Mouse (Mus musculus): ENCODE results near the gene Ccdc180. TPM values are rescaled to one million over a fixed set of nuclear protein-coding genes. Genes with fewer than 3 reads are reported as not detected.

The Ccdc180 gene
- polyA plus RNA-seq, 1 experiment from 2014 or later: 1.4 TPM

DNA sequence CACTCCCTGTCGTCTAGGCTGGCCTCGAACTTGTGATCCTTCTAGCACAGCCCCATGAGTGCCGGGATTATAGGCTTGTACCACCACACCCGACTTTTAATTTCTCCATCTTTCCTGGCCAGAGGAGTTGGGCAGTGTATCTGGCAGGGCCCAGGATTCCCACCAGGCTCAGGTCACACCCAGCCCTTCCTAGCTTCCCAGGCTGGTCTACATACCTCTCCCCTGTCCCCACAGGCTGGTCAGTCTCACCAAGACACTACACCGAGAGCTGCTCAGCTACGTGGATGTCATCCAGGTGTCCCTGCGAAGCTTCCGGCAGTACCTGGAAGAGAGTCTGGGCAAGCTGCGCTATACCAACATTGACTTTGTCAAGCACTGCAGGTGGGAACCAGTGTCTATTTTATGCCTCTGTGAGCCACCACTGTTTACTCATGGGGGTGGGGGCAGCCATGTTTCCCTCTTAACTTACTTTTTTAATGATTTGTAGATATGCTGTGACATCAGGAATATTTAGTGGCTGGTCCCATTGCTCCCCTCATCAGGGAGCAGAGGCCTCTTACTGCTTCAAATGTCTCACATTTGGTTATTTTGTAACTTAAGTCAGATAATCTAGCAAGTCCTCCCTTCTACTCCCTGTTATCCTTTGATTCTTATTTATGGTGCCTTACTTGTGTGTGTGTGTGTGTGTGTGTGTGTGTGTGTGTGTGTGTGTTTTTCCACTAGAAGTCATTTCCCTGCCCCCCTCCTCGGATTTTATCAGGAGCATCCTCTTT is 31.7 kb downstream of the Ccdc180 start:
- 66% methylated on average over 10 of the region's 10 CpGs for WGBS
- Histone ChIP-seq H3K9ac (replicated peaks; ENCODE audit: low read depth) (no peak overlapping the region), H3K4me1 (ENCODE audit: insufficient read depth, low read depth, low read length) (no peaks in the 10 kb centered on the region), H3K27ac (ENCODE audit: low read length) (no peak overlapping the region), H3K4me3 (ENCODE audit: low read depth, low read length) (no peak overlapping the region), H3K36me3 (ENCODE audit: insufficient read depth, low read length) (no peaks in the 10 kb centered on the region), H3K27me3 (replicated peaks; ENCODE audit: insufficient read depth, low read length) (no peaks in the 10 kb centered on the region), H3K9me3 (ENCODE audit: low read length) (no peaks in the 10 kb centered on the region), H3K4me2 (replicated peaks; ENCODE audit: low read depth, low read length) (no peak overlapping the region)
- TF ChIP-seq CTCF (IDR thresholded peaks at IDR 0.05): no peak
- no peak for TF ChIP-seq EP300 (IDR thresholded peaks at IDR 0.05)
- no peak for ATAC-seq
- DNase-seq (ENCODE audit: low spot score): no peak

DNA sequence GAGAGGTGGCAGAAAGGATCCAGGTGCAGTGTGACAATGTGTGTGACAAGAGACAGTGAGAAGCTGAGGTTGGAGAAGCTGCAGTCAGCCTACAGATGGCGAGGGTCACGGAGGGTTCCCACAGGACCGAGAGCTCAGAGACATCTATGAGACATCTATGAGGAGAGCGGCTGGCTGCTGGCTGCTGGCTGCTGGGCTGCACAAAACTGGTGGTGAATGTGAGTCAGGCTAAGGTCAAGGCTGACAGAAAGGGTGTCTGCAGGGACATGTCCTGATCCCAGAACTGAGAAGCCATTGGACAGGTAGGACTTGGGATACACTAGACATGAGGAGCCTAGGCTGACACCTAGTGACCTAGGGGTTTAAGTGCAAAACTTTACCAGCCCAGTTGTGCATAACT is 33.9 kb downstream of the Ccdc180 start:
- Histone ChIP-seq H3K4me3 (ENCODE audit: low read depth, low read length) (no peak overlapping the region), H3K27me3 (replicated peaks; ENCODE audit: insufficient read depth, low read length) (no peaks in the 10 kb centered on the region), H3K27ac (ENCODE audit: low read length) (no peak overlapping the region), H3K9ac (replicated peaks; ENCODE audit: low read depth) (no peak overlapping the region), H3K4me1 (ENCODE audit: insufficient read depth, low read depth, low read length) (no peaks in the 10 kb centered on the region), H3K9me3 (ENCODE audit: low read length) (no peaks in the 10 kb centered on the region), H3K4me2 (replicated peaks; ENCODE audit: low read depth, low read length) (no peak overlapping the region), H3K36me3 (ENCODE audit: insufficient read depth, low read length) (no peaks in the 10 kb centered on the region)
- WGBS: 91% methylated on average over 4 of the region's 4 CpGs
- no peak for TF ChIP-seq EP300 (IDR thresholded peaks at IDR 0.05)
- TF ChIP-seq CTCF (IDR thresholded peaks at IDR 0.05): no peak
- ATAC-seq (no peak), DNase-seq (ENCODE audit: low spot score) (no peak)

DNA sequence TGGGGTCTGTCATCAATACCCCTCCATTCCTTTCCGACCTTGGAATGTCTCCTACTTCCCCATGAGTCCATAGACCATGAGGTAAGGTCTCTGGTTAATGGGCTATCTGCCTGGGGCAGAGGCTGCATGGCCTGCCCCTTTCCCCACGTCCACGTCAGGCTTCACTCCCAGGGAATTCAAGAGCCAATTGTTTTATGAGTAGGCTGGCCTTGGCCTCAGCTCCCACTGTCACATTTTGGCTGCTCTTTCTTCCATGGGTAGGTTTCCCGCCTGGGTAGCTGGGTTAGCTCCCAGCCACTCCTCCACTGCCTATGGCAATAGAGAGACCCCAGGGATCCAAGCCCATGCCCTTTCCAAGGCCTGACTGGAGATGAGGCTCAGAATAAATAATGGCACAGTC is 38.5 kb downstream of the Ccdc180 start:
- WGBS: 74% methylated on average over 4 of the region's 4 CpGs

DNA sequence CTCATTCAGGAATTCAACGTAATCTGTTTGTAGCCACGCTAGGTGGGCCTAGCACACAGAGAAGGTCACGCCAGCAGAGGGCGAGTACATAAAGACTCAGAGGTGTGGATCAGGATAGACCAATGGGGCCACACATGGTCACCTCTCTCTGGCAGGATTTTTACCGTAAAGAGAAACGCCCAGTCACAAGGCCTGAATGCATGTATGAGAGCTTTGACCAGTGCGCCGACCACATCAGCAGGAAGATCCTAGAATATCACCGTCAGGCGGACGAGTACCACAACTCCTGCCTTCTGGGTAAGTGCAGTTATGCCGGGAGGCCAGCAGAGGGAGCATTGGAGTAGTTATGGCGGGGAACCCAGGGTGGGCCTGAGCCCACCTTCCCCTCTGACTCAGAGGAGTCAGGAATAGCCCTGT is 51.5 kb downstream of the Ccdc180 start:
- Histone ChIP-seq H3K4me2 (replicated peaks; ENCODE audit: low read depth, low read length) (0 out of 2 replicates have a peak overlapping the region, but pooled peaks have one; percentile 17), H3K36me3 (ENCODE audit: insufficient read depth, low read length) (no peaks in the 10 kb centered on the region), H3K4me1 (ENCODE audit: insufficient read depth, low read depth, low read length) (no peaks in the 10 kb centered on the region; the same call in 1 of the 2 replicates), H3K27ac (ENCODE audit: low read length) (no peak overlapping the region), H3K9me3 (ENCODE audit: low read length) (no peaks in the 10 kb centered on the region), H3K4me3 (ENCODE audit: low read depth, low read length) (no peak overlapping the region), H3K27me3 (replicated peaks; ENCODE audit: insufficient read depth, low read length) (no peaks in the 10 kb centered on the region), H3K9ac (replicated peaks; ENCODE audit: low read depth) (no peak overlapping the region)
- 25% methylated on average over 13 of the region's 13 CpGs for WGBS
- ATAC-seq: peak; percentile 72
- TF ChIP-seq EP300 (IDR thresholded peaks at IDR 0.05) (no peak), CTCF (IDR thresholded peaks at IDR 0.05) (peak; percentile 87)
- DNase-seq (ENCODE audit: low spot score): peak; percentile 73

More for the DNA sequence above, 38.5 kb downstream of the Ccdc180 start:
- H3K4me2 ChIP-seq (replicated peaks; ENCODE audit: low read depth, low read length): no peak overlapping the region
- H3K9ac ChIP-seq (replicated peaks; ENCODE audit: low read depth): no peak overlapping the region
- H3K4me3 ChIP-seq (ENCODE audit: low read depth, low read length): no peak overlapping the region
- H3K27ac ChIP-seq (ENCODE audit: low read length): no peak overlapping the region
- no peak for DNase-seq (ENCODE audit: low spot score)
- no peak for TF ChIP-seq CTCF (IDR thresholded peaks at IDR 0.05)
- no peak for TF ChIP-seq EP300 (IDR thresholded peaks at IDR 0.05)
- no peaks in the 10 kb centered on the region for H3K36me3 ChIP-seq (ENCODE audit: insufficient read depth, low read length)
- H3K27me3 ChIP-seq (replicated peaks; ENCODE audit: insufficient read depth, low read length): no peaks in the 10 kb centered on the region
- H3K4me1 ChIP-seq (ENCODE audit: insufficient read depth, low read depth, low read length): no peaks in the 10 kb centered on the region
- no peak for ATAC-seq
- no peaks in the 10 kb centered on the region for H3K9me3 ChIP-seq (ENCODE audit: low read length)

DNA sequence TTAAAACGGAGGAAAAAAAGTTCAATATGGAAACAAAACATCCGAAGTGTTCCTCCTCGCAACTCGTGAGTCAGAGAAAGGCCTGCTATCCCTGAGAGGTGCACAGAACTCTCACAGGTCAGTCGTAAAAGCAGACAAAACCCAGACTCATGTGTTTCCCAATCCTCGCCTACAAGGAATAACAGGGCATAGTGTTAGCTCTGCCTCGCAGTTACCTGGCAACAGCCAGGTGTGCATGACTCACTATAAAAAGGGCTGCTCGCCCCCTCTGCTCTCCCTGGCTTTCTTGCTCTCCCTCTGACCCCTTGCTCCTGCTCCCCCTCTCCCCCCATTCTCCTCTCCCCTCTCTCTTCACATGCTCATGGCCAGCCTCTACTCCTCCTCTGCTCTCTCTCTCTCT is 57.6 kb downstream of the Ccdc180 start:
- H3K27me3 ChIP-seq (replicated peaks; ENCODE audit: insufficient read depth, low read length): no peaks in the 10 kb centered on the region
- TF ChIP-seq CTCF (IDR thresholded peaks at IDR 0.05) (no peak), EP300 (IDR thresholded peaks at IDR 0.05) (no peak)
- ATAC-seq (peak; percentile 58), DNase-seq (ENCODE audit: low spot score) (peak; percentile 54)
- 54% methylated on average over 8 of the region's 8 CpGs for whole genome bisulfite sequencing
- H3K4me3 ChIP-seq (ENCODE audit: low read depth, low read length): no peak overlapping the region
- no peaks in the 10 kb centered on the region for H3K9me3 ChIP-seq (ENCODE audit: low read length)
- H3K36me3 ChIP-seq (ENCODE audit: insufficient read depth, low read length): no peaks in the 10 kb centered on the region
- H3K4me1 ChIP-seq (ENCODE audit: insufficient read depth, low read depth, low read length): 0 out of 2 replicates have a peak, but pooled peaks cover 4% of the 10 kb centered on the region
- H3K4me2 ChIP-seq (replicated peaks; ENCODE audit: low read depth, low read length): no peak overlapping the region
- H3K27ac ChIP-seq (ENCODE audit: low read length): no peak overlapping the region
- H3K9ac ChIP-seq (replicated peaks; ENCODE audit: low read depth): no peak overlapping the region

DNA sequence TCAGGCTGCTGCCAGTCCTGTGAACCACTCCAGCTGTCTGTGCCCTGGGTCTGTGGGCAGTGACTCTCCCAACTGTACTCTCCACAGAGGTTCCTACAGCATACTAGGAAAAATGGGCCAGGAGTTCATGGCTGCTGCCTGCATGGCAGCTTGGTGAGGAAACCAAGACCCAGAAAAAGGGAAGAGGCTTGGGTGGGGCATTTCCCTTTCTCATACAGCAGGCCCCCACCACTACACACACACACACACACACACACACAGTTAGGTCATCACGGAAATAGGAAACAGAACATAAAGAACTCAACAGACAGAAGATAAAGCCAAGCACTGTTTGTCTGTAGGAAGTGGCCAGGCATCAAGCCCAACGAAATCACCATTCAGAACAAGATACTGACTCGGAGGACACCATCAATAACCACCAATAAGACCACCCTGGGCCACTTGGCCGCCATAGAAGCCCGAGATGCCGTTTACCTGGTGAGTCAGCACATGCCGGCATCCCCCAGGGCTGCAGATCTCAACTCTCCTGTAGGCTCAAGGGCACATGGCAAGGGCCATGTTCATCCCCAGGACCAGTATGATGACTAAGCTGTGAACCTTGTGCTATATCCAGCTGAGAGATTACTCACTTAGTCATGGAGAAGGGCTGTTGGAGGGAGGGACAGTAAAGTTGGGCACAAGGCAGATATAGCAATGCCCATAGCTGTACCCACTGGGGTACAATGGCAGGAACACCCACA is 59.2 kb downstream of the Ccdc180 start:
- Histone ChIP-seq H3K9me3 (ENCODE audit: low read length) (no peaks in the 10 kb centered on the region), H3K9ac (replicated peaks; ENCODE audit: low read depth) (no peak overlapping the region), H3K27me3 (replicated peaks; ENCODE audit: insufficient read depth, low read length) (no peaks in the 10 kb centered on the region), H3K27ac (ENCODE audit: low read length) (peak overlapping the region; percentile 81), H3K4me3 (ENCODE audit: low read depth, low read length) (no peak overlapping the region), H3K36me3 (ENCODE audit: insufficient read depth, low read length) (no peaks in the 10 kb centered on the region), H3K4me2 (replicated peaks; ENCODE audit: low read depth, low read length) (no peak overlapping the region), H3K4me1 (ENCODE audit: insufficient read depth, low read depth, low read length) (0 out of 2 replicates have a peak, but pooled peaks cover 4% of the 10 kb centered on the region)
- peak; percentile 96 for TF ChIP-seq EP300 (IDR thresholded peaks at IDR 0.05)
- TF ChIP-seq CTCF (IDR thresholded peaks at IDR 0.05): no peak
- peak; percentile 79 for ATAC-seq
- WGBS: 60% methylated on average over 7 of the region's 7 CpGs
- DNase-seq (ENCODE audit: low spot score): peak; percentile 67

Data from lung, postnatal 0 days (tissue).